Mouse (Mus musculus): ENCODE results near the gene Lrguk. TPM values are rescaled to one million over a fixed set of nuclear protein-coding genes. Genes with fewer than 3 reads are reported as not detected.

Lrguk gene
- total RNA-seq (2015; ENCODE audit: low replicate concordance) (not detected in 2 replicates), total RNA-seq (2017; ENCODE audit: low replicate concordance) (not detected in 2 replicates)

GRCm38 (mm10) chr6:34028933-34029745, at the start of gene Lrguk:
Gene Lrguk, plus strand, starts transcription at chr6:34029448.
- 0 out of 2 replicates have a peak, but pooled peaks have one; percentile 19 for ATAC-seq (replicated peaks; ENCODE audit: low FRiP score, poor library complexity, severe bottlenecking)

GRCm38 (mm10) chr6:33982709-33983108, 46.5 kb upstream of the Lrguk start:
- ATAC-seq (replicated peaks; ENCODE audit: low FRiP score, poor library complexity, severe bottlenecking) = no peak

- ATAC-seq (replicated peaks; ENCODE audit: low FRiP score, poor library complexity, severe bottlenecking) = no peak
These were observed 42.1 kb upstream of the Lrguk start for GRCm38 (mm10) chr6:33987132-33987531.

GRCm38 (mm10) chr6:33992213-33993034, 36.8 kb upstream of the Lrguk start:
- ATAC-seq (replicated peaks; ENCODE audit: low FRiP score, poor library complexity, severe bottlenecking) = no peak

GRCm38 (mm10) chr6:33993842-33994241, 35.4 kb upstream of the Lrguk start:
- no peak for ATAC-seq (replicated peaks; ENCODE audit: low FRiP score, poor library complexity, severe bottlenecking)

- no peak for ATAC-seq (replicated peaks; ENCODE audit: low FRiP score, poor library complexity, severe bottlenecking)
These were observed 30.7 kb upstream of the Lrguk start for GRCm38 (mm10) chr6:33998590-33998989.

GRCm38 (mm10) chr6:33999530-33999929, 29.7 kb upstream of the Lrguk start:
- ATAC-seq (replicated peaks; ENCODE audit: low FRiP score, poor library complexity, severe bottlenecking) = no peak

- ATAC-seq (replicated peaks; ENCODE audit: low FRiP score, poor library complexity, severe bottlenecking) = no peak
These were observed 28.6 kb upstream of the Lrguk start for GRCm38 (mm10) chr6:34000644-34001043.

- ATAC-seq (replicated peaks; ENCODE audit: low FRiP score, poor library complexity, severe bottlenecking) = no peak
These were observed 26.2 kb upstream of the Lrguk start for GRCm38 (mm10) chr6:34003033-34003432.

GRCm38 (mm10) chr6:34013469-34013868, 15.8 kb upstream of the Lrguk start:
- no peak for ATAC-seq (replicated peaks; ENCODE audit: low FRiP score, poor library complexity, severe bottlenecking)

- no peak for ATAC-seq (replicated peaks; ENCODE audit: low FRiP score, poor library complexity, severe bottlenecking)
These were observed 439 bp downstream of the Lrguk start for GRCm38 (mm10) chr6:34029746-34030027.

GRCm38 (mm10) chr6:34034096-34034495, 4.8 kb downstream of the Lrguk start:
- no peak for ATAC-seq (replicated peaks; ENCODE audit: low FRiP score, poor library complexity, severe bottlenecking)

GRCm38 (mm10) chr6:34034577-34035461, 5.6 kb downstream of the Lrguk start:
- no peak for ATAC-seq (replicated peaks; ENCODE audit: low FRiP score, poor library complexity, severe bottlenecking)

GRCm38 (mm10) chr6:34040624-34041235, 11.5 kb downstream of the Lrguk start:
- peak; percentile 76 for ATAC-seq (replicated peaks; ENCODE audit: low FRiP score, poor library complexity, severe bottlenecking)

GRCm38 (mm10) chr6:34041589-34042280, 12.5 kb downstream of the Lrguk start:
- ATAC-seq (replicated peaks; ENCODE audit: low FRiP score, poor library complexity, severe bottlenecking) = no peak

- ATAC-seq (replicated peaks; ENCODE audit: low FRiP score, poor library complexity, severe bottlenecking) = no peak
These were observed 15.1 kb downstream of the Lrguk start for GRCm38 (mm10) chr6:34044228-34044811.

- no peak for ATAC-seq (replicated peaks; ENCODE audit: low FRiP score, poor library complexity, severe bottlenecking)
These were observed 15.7 kb downstream of the Lrguk start for GRCm38 (mm10) chr6:34044846-34045540.

GRCm38 (mm10) chr6:34046551-34047186, 17.4 kb downstream of the Lrguk start:
- no peak for ATAC-seq (replicated peaks; ENCODE audit: low FRiP score, poor library complexity, severe bottlenecking)

Measured in erythroid progenitor cell, adult 5-6 weeks (primary cell).